Mouse (Mus musculus): ENCODE results near the gene Pank2. TPM values are rescaled to one million over a fixed set of nuclear protein-coding genes. Genes with fewer than 3 reads are reported as not detected.
"Not testable (repeated sequence)": the region's sequence is repeated elsewhere in the genome, so short reads cannot be mapped to it uniquely, and the experiment has no call there.

Pank2 gene
- polyA plus RNA-seq, 1 experiment from 2014 or later = 28.3 TPM

DNA sequence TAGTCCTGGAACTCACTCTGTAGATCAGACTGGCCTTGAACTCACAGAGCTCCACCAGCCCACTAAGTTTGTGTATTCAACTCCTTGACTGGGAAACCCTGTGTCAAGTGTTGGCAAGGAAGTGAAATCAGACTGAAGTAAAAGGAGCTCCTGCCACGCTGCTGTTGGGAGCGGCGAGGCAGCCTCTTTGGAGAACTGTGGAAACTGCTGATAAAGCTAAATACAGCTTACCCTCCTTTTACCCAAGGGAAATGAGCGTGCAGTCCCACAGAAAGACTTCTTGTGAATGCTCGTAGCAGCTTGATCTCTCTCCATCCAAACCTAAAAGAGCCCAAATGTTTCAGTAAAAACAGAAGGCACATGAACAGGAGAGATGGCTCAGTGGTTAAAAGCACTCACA lies 39.7 kb upstream of the Pank2 start:
- DNase-seq (ENCODE audit: low spot score) = no peak
- TF ChIP-seq EP300 (optimal IDR thresholded peaks at IDR 0.05) = no peak
- TF ChIP-seq CTCF (IDR thresholded peaks at IDR 0.05; ENCODE audit: low read depth) = no peak
- no peak overlapping the region for H3K9ac ChIP-seq (ENCODE audit: low read length)

DNA sequence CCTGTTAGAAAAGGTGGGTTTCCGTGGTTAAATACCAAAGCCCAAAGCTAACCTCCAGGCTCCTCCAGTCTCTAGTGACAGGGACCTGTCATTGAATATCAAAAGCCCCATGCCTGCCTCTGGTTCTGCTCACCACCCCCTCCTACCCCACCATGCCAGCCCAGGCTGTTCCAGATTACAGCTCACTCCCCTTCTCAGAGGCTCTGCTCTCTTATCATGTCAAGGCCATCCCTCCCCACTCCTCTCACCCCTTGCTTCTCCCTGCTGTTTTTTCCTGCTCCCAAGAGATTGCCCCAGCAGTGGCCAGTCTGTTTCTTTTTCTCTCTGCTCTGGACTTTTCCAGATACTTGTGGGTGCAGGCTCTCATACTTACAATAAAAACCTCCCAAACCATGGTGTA lies 38.7 kb upstream of the Pank2 start:
- no peaks in the 10 kb centered on the region for H3K4me1 ChIP-seq (replicated peaks; ENCODE audit: control insufficient read depth, insufficient read depth)
- WGBS = 61% methylated on average over 1 of the region's 1 CpGs
- H3K9me3 ChIP-seq (ENCODE audit: control insufficient read depth, low read length) = no peaks in the 10 kb centered on the region
- TF ChIP-seq EP300 (optimal IDR thresholded peaks at IDR 0.05) = no peak
- TF ChIP-seq CTCF (IDR thresholded peaks at IDR 0.05; ENCODE audit: low read depth) = no peak
- no peaks in the 10 kb centered on the region for H3K27me3 ChIP-seq (ENCODE audit: control insufficient read depth, insufficient read depth, low read length)
- H3K9ac ChIP-seq (ENCODE audit: low read length) = no peak overlapping the region
- no peaks in the 10 kb centered on the region for H3K36me3 ChIP-seq (ENCODE audit: control insufficient read depth, insufficient read depth, low read length)
- no peak for ATAC-seq (ENCODE audit: low FRiP score, low TSS enrichment)
- no peak overlapping the region for H3K4me2 ChIP-seq (replicated peaks; ENCODE audit: low read depth)
- DNase-seq (ENCODE audit: low spot score) = no peak
- H3K4me3 ChIP-seq (ENCODE audit: low read depth, low read length) = no peak overlapping the region
- H3K27ac ChIP-seq (replicated peaks) = no peak overlapping the region

More for the DNA sequence above, 39.7 kb upstream of the Pank2 start:
- Histone ChIP-seq H3K4me3 (ENCODE audit: low read depth, low read length) (no peak overlapping the region), H3K4me1 (replicated peaks; ENCODE audit: control insufficient read depth, insufficient read depth) (no peaks in the 10 kb centered on the region), H3K27me3 (ENCODE audit: control insufficient read depth, insufficient read depth, low read length) (no peaks in the 10 kb centered on the region), H3K9me3 (ENCODE audit: control insufficient read depth, low read length) (no peaks in the 10 kb centered on the region), H3K36me3 (ENCODE audit: control insufficient read depth, insufficient read depth, low read length) (no peaks in the 10 kb centered on the region), H3K4me2 (replicated peaks; ENCODE audit: low read depth) (no peak overlapping the region), H3K27ac (replicated peaks) (no peak overlapping the region)
- no peak for ATAC-seq (ENCODE audit: low FRiP score, low TSS enrichment)
- WGBS = 32% methylated on average over 5 of the region's 5 CpGs

DNA sequence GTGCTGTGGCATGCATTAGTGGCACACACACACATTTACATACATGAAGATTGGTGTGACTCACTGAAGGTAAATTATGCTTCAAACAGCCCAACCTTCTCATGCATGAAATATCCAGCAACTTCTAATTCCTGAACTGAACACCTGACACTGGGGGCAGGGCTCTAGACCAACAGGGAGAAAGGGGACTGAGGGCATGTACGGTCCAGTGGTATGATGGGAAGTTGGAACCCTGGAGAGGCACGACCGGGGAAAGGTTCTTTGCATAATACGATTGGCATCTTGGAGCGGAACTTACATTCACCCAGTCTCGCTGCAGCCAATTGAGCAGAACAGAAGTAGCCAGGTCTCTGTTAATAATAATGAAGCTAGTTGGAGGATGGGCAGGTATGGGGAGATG lies 37.1 kb upstream of the Pank2 start:
- WGBS = 87% methylated on average over 6 of the region's 6 CpGs
- H3K27ac ChIP-seq (replicated peaks) = no peak overlapping the region
- H3K9ac ChIP-seq (ENCODE audit: low read length) = no peak overlapping the region
- no peak for ATAC-seq (ENCODE audit: low FRiP score, low TSS enrichment)
- TF ChIP-seq CTCF (IDR thresholded peaks at IDR 0.05; ENCODE audit: low read depth) (no peak), EP300 (optimal IDR thresholded peaks at IDR 0.05) (no peak)
- H3K4me3 ChIP-seq (ENCODE audit: low read depth, low read length) = no peak overlapping the region
- no peak for DNase-seq (ENCODE audit: low spot score)
- no peak overlapping the region for H3K4me2 ChIP-seq (replicated peaks; ENCODE audit: low read depth)
- H3K4me1 ChIP-seq (replicated peaks; ENCODE audit: control insufficient read depth, insufficient read depth) = no peaks in the 10 kb centered on the region
- H3K27me3 ChIP-seq (ENCODE audit: control insufficient read depth, insufficient read depth, low read length) = no peaks in the 10 kb centered on the region
- no peaks in the 10 kb centered on the region for H3K36me3 ChIP-seq (ENCODE audit: control insufficient read depth, insufficient read depth, low read length)
- no peaks in the 10 kb centered on the region for H3K9me3 ChIP-seq (ENCODE audit: control insufficient read depth, low read length)

DNA sequence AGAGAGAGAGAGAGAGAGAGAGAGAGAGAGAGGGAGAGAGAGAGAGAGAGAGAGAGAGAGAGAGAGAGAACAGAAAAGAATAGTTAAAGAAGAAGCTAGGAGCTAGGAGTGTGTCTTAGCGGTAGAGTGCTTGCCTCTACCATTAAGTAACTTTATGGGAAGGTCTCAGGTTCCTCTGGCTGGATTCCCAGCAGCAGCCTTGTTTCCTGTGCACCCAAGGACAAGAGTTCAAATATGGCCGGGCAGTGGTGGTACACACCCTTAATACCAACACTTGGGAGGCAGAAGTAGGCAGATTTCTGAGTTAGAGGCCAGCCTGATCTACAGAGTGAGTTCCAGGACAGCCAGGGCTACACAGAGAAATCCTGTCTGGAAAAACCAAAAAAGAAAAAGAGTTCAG lies 35.6 kb upstream of the Pank2 start:
- not testable (repeated sequence) for H3K36me3 ChIP-seq (ENCODE audit: control insufficient read depth, insufficient read depth, low read length); H3K4me2 ChIP-seq (replicated peaks; ENCODE audit: low read depth); H3K27me3 ChIP-seq (ENCODE audit: control insufficient read depth, insufficient read depth, low read length); ATAC-seq (ENCODE audit: low FRiP score, low TSS enrichment); H3K4me1 ChIP-seq (replicated peaks; ENCODE audit: control insufficient read depth, insufficient read depth); DNase-seq (ENCODE audit: low spot score); H3K9ac ChIP-seq (ENCODE audit: low read length); H3K9me3 ChIP-seq (ENCODE audit: control insufficient read depth, low read length); H3K4me3 ChIP-seq (ENCODE audit: low read depth, low read length); H3K27ac ChIP-seq (replicated peaks)
- WGBS = 50% methylated on average over 2 of the region's 2 CpGs

DNA sequence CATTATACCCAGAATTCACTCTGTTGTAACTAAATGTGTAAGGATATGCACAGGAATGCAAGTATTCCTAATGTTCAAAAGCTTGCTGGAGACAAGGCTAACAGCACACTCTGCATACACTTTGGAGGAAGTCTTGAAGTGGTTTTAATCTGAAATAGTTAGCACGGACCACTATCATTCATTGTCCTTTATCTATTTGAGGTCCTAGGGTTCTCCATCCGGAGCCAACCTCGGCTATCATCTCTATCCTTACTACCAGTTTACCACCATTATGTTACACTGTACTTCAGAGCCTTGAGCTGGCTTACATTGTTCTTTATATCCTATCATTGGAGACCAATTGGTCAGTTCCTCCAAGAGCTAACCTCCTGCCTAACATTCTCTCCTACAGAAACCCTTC lies 35.1 kb upstream of the Pank2 start:
- WGBS = 85% methylated on average over 3 of the region's 3 CpGs
- no peak overlapping the region for H3K9ac ChIP-seq (ENCODE audit: low read length)
- H3K36me3 ChIP-seq (ENCODE audit: control insufficient read depth, insufficient read depth, low read length) = no peaks in the 10 kb centered on the region
- ATAC-seq (ENCODE audit: low FRiP score, low TSS enrichment) = no peak
- H3K27ac ChIP-seq (replicated peaks) = no peak overlapping the region
- TF ChIP-seq EP300 (optimal IDR thresholded peaks at IDR 0.05) (no peak), CTCF (IDR thresholded peaks at IDR 0.05; ENCODE audit: low read depth) (no peak)
- no peaks in the 10 kb centered on the region for H3K27me3 ChIP-seq (ENCODE audit: control insufficient read depth, insufficient read depth, low read length)
- H3K9me3 ChIP-seq (ENCODE audit: control insufficient read depth, low read length) = no peaks in the 10 kb centered on the region
- H3K4me3 ChIP-seq (ENCODE audit: low read depth, low read length) = no peak overlapping the region
- H3K4me1 ChIP-seq (replicated peaks; ENCODE audit: control insufficient read depth, insufficient read depth) = no peaks in the 10 kb centered on the region
- DNase-seq (ENCODE audit: low spot score) = no peak
- H3K4me2 ChIP-seq (replicated peaks; ENCODE audit: low read depth) = no peak overlapping the region

DNA sequence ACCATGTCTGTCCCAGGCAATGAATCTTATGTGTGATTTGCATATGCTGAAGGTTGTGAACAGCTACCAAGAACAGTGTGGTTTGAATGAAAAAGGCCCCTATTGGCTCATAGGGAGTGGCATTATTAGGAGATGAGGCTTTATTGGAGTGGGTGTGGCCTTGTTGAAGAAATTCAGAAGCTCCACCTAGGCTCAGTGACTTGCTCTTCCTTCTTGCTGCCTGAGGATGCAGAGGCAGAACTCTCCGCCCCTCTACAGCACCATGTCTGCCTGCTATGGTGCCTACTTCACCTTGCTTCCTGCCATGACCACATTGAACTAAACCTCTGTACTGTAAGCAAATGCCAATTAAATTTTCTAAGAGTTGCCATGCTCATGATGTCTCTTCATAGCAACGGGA lies 29.7 kb upstream of the Pank2 start:
- TF ChIP-seq CTCF (IDR thresholded peaks at IDR 0.05; ENCODE audit: low read depth) (no peak), EP300 (optimal IDR thresholded peaks at IDR 0.05) (no peak)
- Histone ChIP-seq H3K9ac (ENCODE audit: low read length) (no peak overlapping the region), H3K4me1 (replicated peaks; ENCODE audit: control insufficient read depth, insufficient read depth) (peaks cover 6% of the 10 kb centered on the region; the same call in 1 of the 2 replicates), H3K4me3 (ENCODE audit: low read depth, low read length) (no peak overlapping the region), H3K36me3 (ENCODE audit: control insufficient read depth, insufficient read depth, low read length) (0 out of 2 replicates have a peak, but pooled peaks cover under 1% of the 10 kb centered on the region), H3K4me2 (replicated peaks; ENCODE audit: low read depth) (no peak overlapping the region), H3K27me3 (ENCODE audit: control insufficient read depth, insufficient read depth, low read length) (no peaks in the 10 kb centered on the region), H3K9me3 (ENCODE audit: control insufficient read depth, low read length) (no peaks in the 10 kb centered on the region), H3K27ac (replicated peaks) (no peak overlapping the region)
- ATAC-seq (ENCODE audit: low FRiP score, low TSS enrichment) = no peak
- WGBS = 82% methylated on average over 2 of the region's 2 CpGs
- DNase-seq (ENCODE audit: low spot score) = no peak

Measured in stomach, postnatal 0 days (tissue).